Mouse (Mus musculus): ENCODE measurements at regions not wholly inside any gene's neighbourhood (a gene's known extent, or its start where the extent isn't known, plus 50 kb on each side); places are given as distances from the start of the nearest gene placed in this dataset.

DNA sequence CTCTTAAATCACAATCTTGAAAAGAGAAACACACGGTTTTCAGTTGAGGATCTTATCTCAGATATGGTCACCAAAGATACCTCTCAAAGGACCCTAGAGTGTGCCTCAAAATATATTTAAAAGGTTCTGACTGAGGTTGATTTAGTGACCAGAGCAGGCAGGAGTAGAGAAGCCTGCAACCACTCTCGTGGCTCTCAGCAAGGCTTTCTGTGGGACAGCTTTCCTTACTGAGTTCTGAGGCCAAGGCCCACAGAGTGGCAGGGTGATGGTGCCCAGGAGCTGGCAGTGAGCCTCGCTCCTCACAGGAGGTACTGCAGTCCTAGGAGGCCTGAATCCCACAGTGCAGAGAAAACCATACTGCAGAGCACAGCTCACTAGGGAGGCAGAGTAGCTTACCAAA lies 151.4 kb upstream of the Cypt12 start:
- DNase-seq: no peak

DNA sequence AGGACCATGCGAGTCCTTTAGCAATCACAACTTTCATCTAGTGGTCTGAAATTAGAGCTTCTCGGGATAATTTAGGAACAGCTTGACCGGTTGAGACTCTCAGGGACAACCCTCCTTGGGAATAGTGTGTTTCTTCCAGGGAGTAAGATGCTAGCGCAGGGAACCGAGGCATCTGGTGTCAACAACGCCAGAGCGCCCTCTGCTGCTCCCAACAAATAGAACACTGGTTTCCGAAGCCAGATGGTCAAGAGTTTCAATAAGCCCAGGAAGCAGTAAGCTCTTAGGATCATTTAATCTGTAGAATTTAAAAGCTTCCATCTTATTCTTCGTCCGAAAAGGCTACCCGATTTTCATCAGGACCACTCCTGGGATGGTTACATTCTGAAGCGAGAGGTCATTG lies 149.8 kb upstream of the Cypt12 start:
- DNase-seq: no peak

DNA sequence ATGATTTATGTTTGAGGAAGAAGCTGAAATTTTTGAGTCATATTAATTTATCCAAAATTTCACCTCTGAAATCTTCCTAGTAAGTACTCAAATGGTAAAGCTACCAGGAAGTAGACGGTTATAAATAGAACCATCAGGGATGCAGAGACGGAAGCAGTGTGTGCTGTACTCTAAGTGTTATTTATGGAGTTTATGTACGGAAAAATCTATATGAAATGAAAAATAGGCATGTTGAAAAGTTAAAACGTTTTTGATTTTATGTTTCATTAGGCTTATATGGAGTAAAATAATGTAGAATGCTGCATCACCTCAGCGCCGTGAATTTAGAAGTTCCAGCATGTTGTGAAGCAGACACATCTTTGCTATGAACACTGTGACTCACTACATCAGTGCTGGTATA lies 149.1 kb upstream of the Cypt12 start:
- no peak for DNase-seq

DNA sequence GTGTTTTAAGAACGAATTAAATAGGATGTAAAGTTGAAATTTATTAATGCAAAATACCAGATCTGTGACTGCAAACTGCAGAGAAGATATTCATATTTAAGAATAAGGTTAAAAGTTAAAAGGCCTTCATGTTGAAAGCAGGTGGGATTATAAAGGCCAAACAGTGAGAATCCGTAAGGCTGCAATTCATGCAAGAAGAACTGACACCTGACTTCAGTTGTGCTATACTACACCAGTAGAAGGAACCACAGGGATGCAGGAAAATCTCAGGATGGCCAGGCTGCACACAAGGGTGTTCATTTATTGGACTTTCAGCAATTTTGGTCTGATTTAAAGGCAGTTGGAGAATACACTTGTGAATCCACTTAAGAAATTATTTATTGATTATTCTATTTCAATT lies 147.4 kb upstream of the Cypt12 start:
- no peak for DNase-seq

DNA sequence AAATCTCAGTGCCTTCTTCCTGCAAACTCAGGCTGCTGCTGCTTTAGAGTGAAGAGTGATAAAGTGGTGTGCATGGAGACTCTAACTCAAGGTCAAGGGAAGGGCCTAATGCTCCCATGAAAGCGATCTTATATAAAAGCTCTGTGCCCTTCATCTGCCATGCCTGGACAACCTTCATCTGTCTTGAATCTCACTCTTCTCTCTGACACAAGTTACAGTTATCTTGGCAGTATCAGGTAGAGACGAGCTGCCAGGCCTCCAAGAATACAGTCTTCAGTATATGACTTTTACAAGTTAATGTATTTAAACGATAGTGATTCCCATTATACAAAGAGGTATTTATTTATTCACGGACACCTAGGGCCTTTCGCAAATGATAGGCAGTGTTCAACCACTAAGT lies 146.7 kb upstream of the Cypt12 start:
- DNase-seq: no peak

DNA sequence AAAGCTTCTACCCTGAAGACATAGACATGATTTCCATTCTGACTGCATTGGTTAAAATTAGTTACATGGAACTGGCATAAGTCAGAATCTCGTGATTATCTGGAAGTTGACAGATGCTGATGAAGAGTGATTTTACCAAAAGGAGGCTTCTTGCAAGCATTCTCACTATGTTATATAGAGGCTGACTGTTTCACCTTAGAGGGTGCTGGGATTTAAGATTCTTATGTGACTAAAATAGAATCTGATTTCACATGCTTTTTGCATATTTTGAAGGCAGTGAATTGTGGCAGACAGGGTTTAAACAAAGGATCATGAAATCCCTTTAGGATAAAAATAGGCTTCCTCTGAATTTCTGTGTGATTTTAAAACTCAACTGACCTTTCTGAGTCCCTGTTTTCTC lies 143.0 kb upstream of the Cypt12 start:
- no peak for DNase-seq

DNA sequence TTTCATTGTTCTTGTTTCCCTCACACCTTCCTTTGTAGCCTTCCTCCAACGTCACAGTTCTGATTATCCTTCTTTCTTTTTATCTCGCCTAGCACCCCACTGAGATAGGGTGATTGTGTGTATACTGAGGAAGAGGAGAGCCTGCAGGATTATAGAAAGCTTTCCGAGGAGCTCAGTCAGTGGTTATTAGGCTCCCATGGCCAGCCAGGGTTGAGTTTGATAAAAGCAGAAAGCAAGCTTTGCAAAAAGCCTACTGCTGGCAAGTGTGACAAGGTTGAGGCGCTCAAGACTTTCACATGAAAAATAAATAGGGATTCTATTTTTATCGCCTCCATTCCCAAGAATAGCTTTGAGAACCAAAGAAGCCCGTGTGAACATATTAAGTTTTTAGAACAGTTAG lies 136.9 kb upstream of the Cypt12 start:
- no peak for DNase-seq

DNA sequence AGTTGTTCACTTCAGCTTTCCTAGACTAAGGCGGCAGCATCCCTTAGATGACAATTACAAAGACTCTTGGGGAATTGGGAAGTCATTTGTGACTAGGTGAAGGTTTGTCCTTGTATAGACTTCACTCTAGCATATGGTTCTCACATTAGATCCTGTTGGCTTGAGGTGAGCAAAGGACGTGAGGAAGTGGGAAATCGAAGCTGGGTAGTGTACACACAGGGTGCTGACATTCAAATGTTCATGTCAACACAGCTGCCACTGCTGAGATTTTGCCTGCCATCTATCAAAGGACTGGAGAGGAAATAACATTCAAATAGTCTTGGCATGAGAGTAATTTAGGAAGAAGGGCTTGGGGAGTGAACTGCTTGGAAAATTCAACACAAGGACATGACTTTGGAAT lies 124.0 kb upstream of the Cypt12 start:
- DNase-seq: no peak

DNA sequence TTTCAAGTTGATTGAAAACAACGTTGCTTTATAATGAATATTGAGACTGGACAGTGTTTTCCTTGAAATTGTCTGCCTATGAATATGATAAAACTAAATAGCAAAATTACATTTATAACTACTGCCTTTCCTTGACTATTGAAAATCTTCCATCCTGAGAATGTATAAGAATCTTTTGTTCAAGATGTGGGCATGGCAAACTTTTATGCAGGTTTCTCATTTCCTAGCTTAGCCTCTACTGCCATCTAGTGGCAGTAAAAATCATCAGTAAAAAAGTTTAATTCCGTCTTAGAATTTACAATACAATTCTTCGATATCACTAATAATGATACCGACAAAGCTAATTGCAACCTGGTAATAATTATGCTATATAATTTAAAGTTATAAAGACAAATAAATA lies 123.5 kb upstream of the Cypt12 start:
- DNase-seq: no peak

DNA sequence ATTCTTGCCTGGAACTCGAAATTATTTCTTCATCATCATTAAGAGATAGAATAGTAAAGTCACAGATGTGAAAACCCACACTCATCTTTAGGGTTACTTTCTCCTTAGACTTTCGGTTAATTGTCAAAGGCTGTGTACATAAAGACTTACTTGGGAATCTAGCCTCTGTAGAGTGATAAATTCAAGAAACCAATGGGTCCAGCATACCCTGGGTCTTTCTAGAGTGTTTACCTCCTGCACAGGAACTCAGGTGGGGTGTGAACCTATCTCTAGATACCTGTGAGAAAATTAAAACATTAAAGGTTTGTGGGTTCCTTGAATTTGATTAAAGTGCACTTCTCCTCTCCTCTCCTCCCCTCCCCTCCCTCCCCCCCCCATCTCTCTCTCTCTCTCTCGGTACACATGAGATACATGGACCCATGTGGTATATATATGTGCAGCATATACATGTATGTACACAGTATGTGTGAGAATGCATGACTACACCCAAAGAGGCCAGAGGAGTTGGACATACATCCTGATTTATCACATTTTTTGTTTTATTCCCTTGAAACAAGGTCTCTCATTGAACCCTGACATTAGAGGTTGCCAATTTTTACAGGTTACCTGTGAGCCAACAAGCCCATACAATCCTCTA lies 122.8 kb upstream of the Cypt12 start:
- no peak for DNase-seq

DNA sequence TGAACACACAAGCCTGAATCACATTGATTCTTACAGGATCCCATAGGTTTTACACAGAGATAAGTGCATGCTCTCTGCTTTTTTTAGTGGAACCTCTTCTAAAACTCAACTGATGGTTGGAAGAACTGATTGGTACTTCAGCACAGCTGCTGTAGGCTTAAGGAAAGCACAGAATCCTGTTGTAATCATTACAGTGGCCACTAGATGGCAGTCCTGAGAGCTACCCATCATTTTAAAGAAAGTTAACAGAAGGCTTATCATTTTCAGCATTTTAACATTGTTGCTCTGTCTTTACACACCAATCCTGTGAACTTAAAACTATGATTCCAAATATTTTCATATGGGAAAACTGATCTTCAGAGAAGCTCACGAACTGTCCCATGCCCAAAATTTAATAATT lies 113.5 kb upstream of the Cypt12 start:
- DNase-seq: peak; percentile 11 to 64

DNA sequence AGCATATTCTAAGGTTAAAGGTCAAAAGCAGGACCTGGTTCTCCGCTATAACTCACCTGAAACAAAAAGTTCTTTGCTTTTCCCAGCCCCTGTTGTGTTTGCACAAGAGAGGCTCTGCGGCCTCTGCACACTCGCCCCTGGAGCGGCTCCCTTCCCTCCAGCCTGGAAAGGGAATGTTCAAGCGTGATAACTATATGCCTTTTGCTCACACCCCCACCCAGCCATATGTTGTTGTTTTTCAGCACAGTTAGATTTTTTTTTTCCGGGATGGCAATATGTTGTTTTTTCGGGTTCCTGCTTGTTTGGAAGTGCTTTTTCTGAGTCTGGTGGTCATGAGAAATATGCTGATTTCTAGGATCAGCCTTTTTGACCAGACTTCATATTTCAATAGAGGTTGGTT lies 100.6 kb upstream of the Cypt12 start:
- no peak for DNase-seq

DNA sequence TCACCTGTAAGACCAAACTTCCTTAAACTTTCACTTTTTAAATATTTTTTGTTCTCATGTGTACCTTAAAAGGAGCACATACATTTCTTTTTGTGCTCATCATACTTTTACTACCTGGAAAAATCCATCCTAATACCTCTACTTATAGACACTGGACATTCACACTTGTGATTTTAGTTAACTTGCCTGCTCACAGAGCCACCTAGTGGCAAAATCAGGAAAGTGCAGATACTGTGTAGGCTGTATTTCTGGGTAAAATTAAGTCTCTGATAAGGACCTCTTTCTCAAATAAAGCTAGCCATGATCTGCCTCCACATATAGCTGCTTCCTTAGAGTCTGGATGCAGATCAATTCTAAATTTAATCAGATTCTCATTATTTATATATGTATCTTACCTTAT lies 100.0 kb upstream of the Cypt12 start:
- DNase-seq: peak in 1 of 2 experiments; percentile 12

DNA sequence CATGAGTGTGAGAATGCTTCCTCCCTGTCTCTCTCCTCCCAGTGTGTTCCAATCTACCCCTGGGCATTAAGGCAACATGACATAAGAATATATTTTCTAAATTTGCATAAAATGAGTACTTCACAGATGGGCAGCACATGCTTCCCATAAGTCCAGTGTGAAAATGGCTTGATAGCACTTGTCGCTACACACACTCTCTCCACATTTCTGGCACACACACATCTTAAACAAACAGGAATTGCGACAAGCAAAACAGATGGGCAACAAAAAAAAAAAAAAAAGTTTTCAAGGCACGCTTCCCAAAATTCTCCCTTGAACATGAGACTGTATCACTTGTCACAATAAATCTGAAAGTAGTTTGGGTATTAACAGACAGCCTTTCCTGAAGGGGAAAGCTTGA lies 85.8 kb upstream of the Cypt12 start:
- no peak for DNase-seq

DNA sequence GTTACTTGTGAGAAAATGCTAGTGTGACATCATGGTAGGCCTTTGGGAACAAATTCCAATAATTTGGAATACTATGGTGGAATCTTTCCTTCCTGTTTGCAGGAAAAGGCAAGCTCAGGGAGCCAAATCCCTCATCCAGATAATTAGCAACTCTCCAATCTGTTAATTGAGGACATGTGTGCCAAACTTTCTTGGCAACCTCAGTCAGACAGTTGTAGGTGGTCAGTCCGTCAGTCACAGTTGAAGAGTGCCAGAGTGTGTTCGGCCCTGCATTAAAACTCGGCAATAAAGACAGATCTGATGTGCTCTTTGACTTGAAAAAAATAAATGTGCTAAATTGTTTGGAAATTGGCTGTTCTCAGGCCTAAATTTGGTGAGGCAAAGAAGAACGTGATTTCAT lies 83.1 kb upstream of the Cypt12 start:
- DNase-seq: no peak

DNA sequence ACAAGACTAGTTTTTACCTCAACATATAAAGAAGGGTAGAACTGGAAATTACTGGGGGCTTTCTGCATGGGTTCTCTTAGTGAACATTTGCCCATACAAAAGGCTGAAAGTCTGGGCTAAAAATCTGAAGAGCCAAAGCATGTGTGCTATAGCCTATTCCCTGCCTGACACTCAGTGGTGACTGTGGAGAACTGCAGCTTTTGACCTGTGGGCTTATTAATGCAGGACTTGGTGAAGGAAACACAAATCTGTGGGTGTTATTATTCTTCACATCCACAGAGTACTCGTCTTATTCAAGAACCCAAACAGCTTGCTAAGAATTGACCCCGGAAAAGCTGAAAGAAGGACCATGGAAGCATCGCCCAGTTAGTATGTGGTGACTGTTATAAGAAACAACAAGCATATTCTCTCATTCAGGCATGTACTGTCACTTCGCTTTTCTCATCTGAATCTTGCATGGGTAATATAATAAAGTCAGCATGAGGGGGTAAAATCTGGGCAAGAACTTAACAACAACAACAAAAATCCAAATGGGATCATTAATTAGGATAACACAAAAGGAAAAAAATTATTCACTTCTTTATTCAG lies 77.2 kb upstream of the Cypt12 start:
- no peak for DNase-seq

DNA sequence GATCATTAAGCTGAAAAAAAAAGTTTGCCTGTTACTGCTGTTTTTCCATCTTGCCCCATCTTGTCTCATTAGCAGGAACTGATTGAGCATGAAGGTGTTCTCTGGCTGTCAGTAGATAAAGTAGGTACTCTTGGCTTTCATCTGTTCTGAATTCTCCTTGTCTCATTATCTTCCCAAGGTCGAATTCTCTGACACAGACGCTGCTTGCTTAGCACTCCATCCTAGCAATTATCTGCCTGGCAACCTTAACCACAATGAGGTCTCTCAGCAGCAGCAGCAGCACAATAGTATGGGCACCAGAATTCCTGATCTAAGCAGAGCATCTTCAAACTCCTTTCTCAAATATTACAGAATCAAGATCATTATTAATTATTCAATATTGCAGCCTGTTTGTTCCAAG lies 52.3 kb upstream of the Cypt12 start:
- no peak for DNase-seq

DNA sequence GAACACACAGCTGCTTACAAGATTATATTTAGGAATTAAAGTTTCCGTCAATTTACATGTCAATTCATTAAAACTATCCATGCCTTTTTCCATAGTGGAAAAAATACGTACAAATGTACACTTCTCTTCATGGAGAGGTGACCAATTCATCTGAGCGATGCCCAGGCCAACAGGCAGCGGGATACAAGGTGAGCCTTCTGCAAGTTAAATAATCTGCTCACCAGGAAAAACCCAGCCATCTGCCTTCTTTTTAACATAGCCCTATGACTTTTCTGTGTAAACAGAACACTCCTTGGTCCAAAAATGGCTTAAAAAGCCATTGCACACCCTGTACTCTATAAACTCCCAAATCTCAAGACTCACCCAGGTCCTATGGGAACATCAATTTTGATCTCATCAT lies 51.5 kb upstream of the Cypt12 start:
- no peak for DNase-seq
